Mouse (Mus musculus) T-helper 17 cell (primary cell): ENCODE data around the gene Tnnt2.

ENCODE experiments used
- in situ Hi-C, 2 experiments: fragments of 300-600 bp; cut with MboI, MseI; formaldehyde crosslinking; loops; 1 replicate in 1 of 2; 2 replicates in 1 of 2; pipeline ENCODE4 v1.15.1; 2025; ENCODE audit warnings: high pct_unique_total_duplicates in 2 of 2

The Tnnt2 gene

DNA sequence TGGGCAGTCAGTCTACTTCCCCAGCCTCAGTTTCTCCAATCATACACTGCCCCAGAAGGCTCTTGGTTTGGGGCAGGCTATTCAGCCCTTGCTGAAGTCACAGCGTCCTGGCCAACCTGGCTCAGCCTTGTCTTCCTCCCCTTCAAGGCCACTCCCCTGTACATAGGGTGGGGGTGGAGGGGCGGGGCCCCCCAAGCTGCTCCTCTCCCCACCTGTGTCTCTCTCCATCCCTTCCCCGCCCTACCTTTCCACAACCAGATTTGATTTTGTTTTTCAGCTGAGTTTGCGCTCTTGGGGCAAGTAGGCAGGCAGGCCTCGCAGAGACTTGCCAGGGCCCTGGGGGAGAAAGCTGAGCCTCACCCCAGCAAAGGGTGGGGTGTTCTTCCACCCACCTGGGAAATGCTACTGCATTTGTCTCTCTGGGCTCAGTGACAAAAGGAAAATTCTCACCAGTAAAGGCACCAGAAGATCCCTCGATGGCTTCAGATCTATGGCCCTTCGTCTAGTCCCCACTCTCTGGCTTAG lies 63.9 kb downstream of the Tnnt2 start:
- in situ Hi-C loops = no loop called here
